Mouse (Mus musculus) heart, adult 2 months (tissue): Measurements from ENCODE around the gene Lgr4. TPM values are rescaled to one million over a fixed set of nuclear protein-coding genes. Genes with fewer than 3 reads are reported as not detected.

ENCODE experiments used
- DNase-seq, 2 experiments: peaks; one replicate each; pipeline ENCODE4 v3.0.0; 2021
- H3K27ac ChIP-seq: fragments of 200-600 bp; 2 replicates; pipeline ENCODE4 v1.8.1; 2022
- H3K27me3 ChIP-seq: fragments of 200-500 bp; 2 replicates; pipeline ENCODE4 v1.6.1; 2012; ENCODE audit warnings: mild to moderate bottlenecking, low read length, inconsistent platforms, mixed read lengths; ENCODE audit not compliant: control insufficient read depth, insufficient read depth
- H3K36me3 ChIP-seq: fragments of 200-500 bp; 2 replicates; pipeline ENCODE4 v1.6.1; 2012; ENCODE audit warnings: low read length, inconsistent platforms; ENCODE audit not compliant: control insufficient read depth, insufficient read depth
- H3K4me1 ChIP-seq: fragments of 200-500 bp; 2 replicates; pipeline ENCODE4 v1.6.1; 2011; ENCODE audit warnings: low read length; ENCODE audit not compliant: control insufficient read depth, insufficient read depth
- H3K4me3 ChIP-seq: fragments of 200-600 bp; 2 replicates; pipeline ENCODE4 v1.8.1; 2022
- H3K79me2 ChIP-seq: fragments of 200-500 bp; replicated peaks from 2 replicates; pipeline ENCODE4 v1.6.1; 2012; ENCODE audit warnings: mild to moderate bottlenecking, inconsistent platforms, low read length, moderate library complexity, mixed read lengths; ENCODE audit not compliant: control insufficient read depth, insufficient read depth
- H3K9ac ChIP-seq: fragments of 200-500 bp; 2 replicates; pipeline ENCODE4 v1.6.1; 2012; ENCODE audit warnings: low read depth, mild to moderate bottlenecking, control low read depth, inconsistent platforms, low read length, mixed read lengths
- CTCF ChIP-seq: fragments of 200-600 bp; IDR thresholded peaks from 2 replicates; pipeline ENCODE4 v1.8.1; 2022; ENCODE audit warnings: antibody characterized with exemption, mild to moderate bottlenecking, moderate library complexity
- EP300 ChIP-seq: fragments of 200-500 bp; IDR thresholded peaks from 2 replicates; pipeline ENCODE4 v1.6.1; 2011; ENCODE audit warnings: low read depth, low read length, control low read depth; ENCODE audit not compliant: insufficient read depth
- POLR2A ChIP-seq: fragments of 200-500 bp; IDR thresholded peaks from 2 replicates; pipeline ENCODE4 v1.6.1; 2011; ENCODE audit warnings: mild to moderate bottlenecking, low read depth, low read length, control low read depth; ENCODE audit not compliant: insufficient read depth
- WGBS: fragments of 180-500 bp; shearing (Covaris S2); methylation state at CpG from one replicate; pipeline ENCODE4 v1.1.7; 2018; 5-methylcytosine and 5-hydroxymethylcytosine counted together
- intact Hi-C: fragments of 180-260 bp; cut with DNase I; formaldehyde crosslinking; loops from one replicate; pipeline ENCODE4 v1.15.1; 2025
- polyA plus RNA-seq: library from polyadenylated mRNA; depleted of rRNA; stranded (reverse); fragments of >200 nt; gene quantifications from 2 replicates; pipeline ENCODE4 v1.2.3, GENCODE M21; 2012
- total RNA-seq, 2 experiments: library from RNA; stranded (reverse); gene quantifications; 2 replicates each; pipeline ENCODE4 v1.2.3; 2021

The Lgr4 gene
- total and polyA plus RNA-seq, 3 experiments = 13.5 to 23.7 (median 22.1) TPM

DNA sequence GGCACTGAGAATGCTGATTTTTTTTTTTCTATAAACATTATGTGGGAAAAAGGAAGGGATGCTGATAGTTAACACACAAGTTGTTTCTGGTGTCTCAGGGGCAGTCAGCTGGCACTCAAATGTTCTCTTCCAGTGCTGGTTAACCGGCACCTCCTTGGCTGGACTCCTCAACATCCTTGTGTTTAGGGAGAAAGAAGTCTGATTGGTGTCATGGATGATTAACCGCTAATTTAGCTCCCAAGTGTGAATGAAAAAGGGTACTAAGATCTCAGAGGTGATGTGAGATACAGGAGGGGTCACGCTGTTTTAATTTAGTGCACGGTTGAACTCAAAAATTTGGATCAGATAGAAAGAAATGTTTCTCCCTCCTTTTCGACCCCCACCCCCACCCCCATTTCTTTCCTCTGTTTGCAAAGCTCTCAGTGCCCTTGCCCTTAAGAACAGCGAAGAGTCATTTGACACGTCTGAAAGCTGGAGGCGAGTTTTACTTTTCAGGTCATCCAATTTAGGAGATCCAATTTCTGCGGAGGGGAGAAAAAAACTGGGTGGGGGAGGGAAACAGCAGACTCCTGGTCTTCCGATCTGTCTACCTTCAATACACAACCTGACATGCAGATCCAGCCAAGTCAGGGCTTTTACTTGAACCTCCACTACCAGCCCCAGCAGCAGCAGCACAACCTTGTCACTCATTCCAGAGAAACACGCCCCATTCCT is 508 bp upstream of the Lgr4 start:
- no peak for DNase-seq
- H3K4me1 ChIP-seq = peaks cover 5% of the 10 kb centered on the region
- TF ChIP-seq CTCF (no peak), EP300 (no peak), POLR2A (no peak)
- H3K27ac ChIP-seq = no peak overlapping the region; the same call in 1 of the 2 replicates
- H3K9ac ChIP-seq = no peak overlapping the region
- H3K79me2 ChIP-seq = no peaks in the 10 kb centered on the region
- H3K27me3 ChIP-seq = no peaks in the 10 kb centered on the region
- 19% methylated on average over 11 of the region's 11 CpGs for WGBS
- peaks cover 5% of the 10 kb centered on the region; the same call in 1 of the 2 replicates for H3K36me3 ChIP-seq
- intact Hi-C loops = loop anchor here (2.0 to 5.0 kb wide), 3 partner anchors 26 to 100 kb away; partner anchors contain the start of genes Ccdc34 and Lin7c
- peak overlapping the region; percentile 37 for H3K4me3 ChIP-seq

DNA sequence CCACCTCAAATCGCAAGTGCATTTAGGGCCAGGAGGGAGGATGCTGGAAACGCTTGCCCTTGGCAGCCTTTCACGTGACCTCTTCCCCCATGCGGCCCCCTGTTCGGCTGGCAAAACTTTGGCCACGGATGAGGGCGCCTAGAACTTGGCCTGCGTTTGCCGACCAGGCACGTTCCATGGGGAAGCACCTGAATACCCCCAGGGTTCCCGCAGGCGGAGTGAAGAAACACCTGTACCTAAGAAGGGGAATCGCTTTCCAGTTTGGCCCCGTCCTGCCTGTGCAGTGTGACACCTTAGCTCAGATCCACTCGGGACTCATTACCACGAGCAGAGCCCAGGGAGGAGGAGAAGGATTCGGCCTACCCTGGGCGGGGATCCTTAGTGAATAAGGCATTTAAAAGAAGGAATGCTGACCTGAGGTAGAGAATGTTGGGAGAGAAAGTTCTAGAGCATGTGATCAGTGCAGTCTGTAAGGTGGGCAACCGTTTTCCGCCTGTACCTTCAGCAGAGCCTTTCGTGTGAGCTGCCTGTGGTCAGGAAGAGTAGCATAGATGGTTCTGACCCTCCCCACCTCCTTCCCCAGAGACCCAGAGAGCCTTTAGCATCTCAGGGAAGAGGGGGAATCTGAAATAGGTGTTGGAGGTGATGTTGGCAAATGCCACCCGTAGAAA is 1.3 kb downstream of the Lgr4 start:
- H3K9ac ChIP-seq = peak overlapping the region; percentile 92
- H3K4me1 ChIP-seq = peaks cover 5% of the 10 kb centered on the region
- DNase-seq = peak; percentile 12 to 39
- H3K79me2 ChIP-seq = no peaks in the 10 kb centered on the region
- 17% methylated on average over 22 of the region's 22 CpGs for WGBS
- no peaks in the 10 kb centered on the region for H3K27me3 ChIP-seq
- TF ChIP-seq CTCF = no peak
- TF ChIP-seq POLR2A = no peak
- no peak for TF ChIP-seq EP300
- intact Hi-C loops = loop anchor here (5.0 kb wide), 2 partner anchors 44 to 99 kb away; partner anchors contain the start of gene Ccdc34
- peaks cover 5% of the 10 kb centered on the region; the same call in 1 of the 2 replicates for H3K36me3 ChIP-seq
- no peak overlapping the region for H3K27ac ChIP-seq
- H3K4me3 ChIP-seq = peak overlapping the region; percentile 83

DNA sequence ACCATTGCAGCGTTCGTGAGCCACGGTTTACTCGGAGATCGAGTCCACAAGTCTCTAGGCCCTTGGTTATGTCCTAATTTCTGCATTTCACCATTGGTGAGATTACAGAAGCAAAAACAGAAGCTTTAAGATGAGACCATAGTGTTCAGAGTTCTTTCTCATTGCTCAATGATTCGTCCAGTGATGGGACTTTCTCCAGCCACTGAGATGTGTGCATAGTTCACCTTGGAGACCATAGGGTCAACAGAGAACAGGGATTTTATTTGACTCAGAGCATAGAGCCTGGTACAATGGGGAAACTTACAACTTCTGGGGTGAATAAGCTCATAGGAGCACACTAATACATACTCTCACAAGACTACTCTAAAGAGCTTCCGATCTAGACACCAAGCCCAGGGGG is 3.0 kb downstream of the Lgr4 start:
- Histone ChIP-seq H3K36me3 (peaks cover 5% of the 10 kb centered on the region; the same call in 1 of the 2 replicates), H3K79me2 (0 out of 2 replicates have a peak, but pooled peaks cover under 1% of the 10 kb centered on the region), H3K9ac (no peak overlapping the region), H3K27me3 (no peaks in the 10 kb centered on the region), H3K4me3 (no peak overlapping the region), H3K27ac (no peak overlapping the region), H3K4me1 (peaks cover 5% of the 10 kb centered on the region)
- no peak for TF ChIP-seq EP300
- no peak for TF ChIP-seq CTCF
- intact Hi-C loops = no loop called here
- no peak for DNase-seq
- WGBS = 74% methylated on average over 7 of the region's 7 CpGs

DNA sequence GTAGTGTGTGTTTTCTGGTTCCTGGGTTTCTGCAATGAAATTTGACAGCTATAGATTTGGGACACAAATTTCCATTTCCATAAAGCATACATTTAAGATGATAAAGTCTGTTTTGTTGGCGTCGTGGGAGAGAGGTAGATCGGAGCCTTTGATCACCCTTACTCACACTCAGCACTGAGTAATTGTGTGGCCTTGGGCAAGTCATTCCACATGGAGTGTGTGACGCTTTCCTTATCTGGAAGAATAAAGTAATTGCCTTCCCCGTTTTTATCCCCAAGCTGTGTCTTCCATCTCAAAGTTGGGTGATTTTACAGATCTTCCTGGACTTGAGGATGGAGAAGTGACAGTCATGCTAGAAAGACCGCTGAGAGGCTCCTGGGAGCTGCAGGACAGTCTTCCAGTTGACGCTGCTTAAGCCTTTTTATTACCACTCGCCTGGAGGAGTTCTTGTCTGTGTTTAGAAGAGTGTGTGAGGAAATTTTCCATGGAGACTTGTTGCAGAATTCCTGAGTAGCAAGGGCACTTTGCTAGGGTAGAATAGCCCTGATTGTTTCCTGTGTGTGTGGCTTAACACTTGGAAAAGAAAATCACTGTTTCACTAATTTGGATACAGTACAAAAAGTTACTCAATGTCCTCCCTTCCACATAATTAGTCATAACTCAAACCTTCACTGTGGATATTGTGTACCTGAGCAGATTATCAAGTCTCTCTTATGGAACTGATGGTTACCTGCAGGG is 4.0 kb downstream of the Lgr4 start:
- intact Hi-C loops = no loop called here
- DNase-seq = no peak
- Histone ChIP-seq H3K27ac (no peak overlapping the region), H3K36me3 (peaks cover 5% of the 10 kb centered on the region; the same call in 1 of the 2 replicates), H3K79me2 (0 out of 2 replicates have a peak, but pooled peaks cover 1% of the 10 kb centered on the region), H3K9ac (no peak overlapping the region), H3K27me3 (no peaks in the 10 kb centered on the region), H3K4me3 (no peak overlapping the region), H3K4me1 (peaks cover 5% of the 10 kb centered on the region)
- 64% methylated on average over 8 of the region's 8 CpGs for WGBS
- TF ChIP-seq EP300 (no peak), POLR2A (no peak), CTCF (no peak)

DNA sequence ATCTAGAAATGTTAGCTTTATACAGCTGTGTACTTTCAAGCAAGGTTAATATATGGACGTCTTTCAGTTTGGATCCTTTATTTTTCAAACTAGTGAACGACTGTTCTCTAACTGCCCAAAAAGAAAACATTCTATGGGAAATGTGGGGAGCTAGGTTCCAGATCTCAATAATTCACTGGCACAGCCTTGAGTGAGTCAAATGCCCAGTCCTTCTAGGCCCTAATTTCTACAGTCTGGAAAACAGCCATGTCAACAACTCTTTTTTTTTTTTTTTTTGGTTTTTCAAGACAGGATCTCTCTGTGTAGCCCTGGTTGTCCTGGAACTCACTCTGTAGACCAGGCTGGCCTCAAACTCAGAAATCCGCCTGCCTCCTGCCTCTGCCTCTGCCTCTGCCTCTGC is 4.9 kb downstream of the Lgr4 start:
- H3K4me3 ChIP-seq = no peak overlapping the region
- H3K27ac ChIP-seq = no peak overlapping the region
- peaks cover 5% of the 10 kb centered on the region; the same call in 1 of the 2 replicates for H3K36me3 ChIP-seq
- WGBS = 83% methylated on average over 3 of the region's 3 CpGs
- 0 out of 2 replicates have a peak, but pooled peaks cover 1% of the 10 kb centered on the region for H3K79me2 ChIP-seq
- no peak for TF ChIP-seq EP300
- no peak for TF ChIP-seq POLR2A
- no peak for TF ChIP-seq CTCF
- no peaks in the 10 kb centered on the region for H3K27me3 ChIP-seq
- intact Hi-C loops = no loop called here
- no peak overlapping the region for H3K9ac ChIP-seq
- DNase-seq = no peak
- H3K4me1 ChIP-seq = peaks cover 5% of the 10 kb centered on the region
